Mouse (Mus musculus) T-helper 17 cell (primary cell): Measurements from ENCODE around the gene Vmn1r29.
"Not testable (repeated sequence)": the region's sequence is repeated elsewhere in the genome, so short reads cannot be mapped to it uniquely, and the experiment has no call there.

Experiments used
- in situ Hi-C, 2 experiments: fragments of 300-600 bp; cut with MboI, MseI; formaldehyde crosslinking; loops; 1 replicate in 1 of 2; 2 replicates in 1 of 2; pipeline ENCODE4 v1.15.1; 2025; ENCODE audit warnings: high pct_unique_total_duplicates in 2 of 2

Vmn1r29 gene

DNA sequence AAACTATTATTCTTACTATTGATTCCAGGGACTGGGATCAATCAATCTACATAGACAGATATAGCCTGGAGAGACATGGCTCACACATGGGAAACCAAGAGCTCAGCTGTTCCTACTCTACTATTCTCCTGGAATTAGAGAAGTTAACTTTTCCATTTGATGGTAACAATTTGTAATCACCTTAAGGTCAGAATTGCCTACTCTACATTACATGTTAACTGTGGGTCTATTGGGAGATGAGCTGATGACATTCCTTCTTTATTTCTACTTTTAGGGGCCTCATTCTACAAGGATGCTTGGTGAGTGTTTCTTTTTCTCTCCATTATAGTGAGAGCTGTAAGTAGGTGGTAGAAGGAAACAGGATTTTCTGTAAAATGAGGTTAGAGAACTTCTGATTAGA, at the start of gene Vmn1r29:
Gene Vmn1r29 (plus strand): TSS at position 301 of the 400 bp plus-strand sequence.
- in situ Hi-C loops, result no loop called here

DNA sequence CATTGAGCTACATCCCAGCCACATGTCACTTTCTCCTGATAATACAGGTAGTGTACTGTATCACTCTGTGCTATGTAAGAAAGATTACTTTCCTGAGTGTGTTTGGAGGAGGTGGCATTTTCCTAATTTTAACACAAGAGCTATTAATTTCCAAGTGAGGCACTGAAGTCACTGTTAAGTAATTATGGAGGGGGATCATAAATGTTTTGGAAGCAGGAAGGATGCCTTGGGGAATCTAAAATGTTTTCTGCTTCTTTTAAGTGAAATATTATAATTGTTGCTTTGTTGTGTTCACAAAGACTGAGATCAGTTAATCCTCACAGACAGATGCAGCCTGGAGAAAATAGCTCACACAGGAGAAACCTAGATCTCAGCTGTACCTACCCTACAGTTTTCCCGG, 39.6 kb upstream of the Vmn1r29 start, which contains the start of gene Vmn1r28:
Gene Vmn1r28 (plus strand): TSS at position 301 of the 400 bp plus-strand sequence.
- in situ Hi-C loops, result no loop called here

DNA sequence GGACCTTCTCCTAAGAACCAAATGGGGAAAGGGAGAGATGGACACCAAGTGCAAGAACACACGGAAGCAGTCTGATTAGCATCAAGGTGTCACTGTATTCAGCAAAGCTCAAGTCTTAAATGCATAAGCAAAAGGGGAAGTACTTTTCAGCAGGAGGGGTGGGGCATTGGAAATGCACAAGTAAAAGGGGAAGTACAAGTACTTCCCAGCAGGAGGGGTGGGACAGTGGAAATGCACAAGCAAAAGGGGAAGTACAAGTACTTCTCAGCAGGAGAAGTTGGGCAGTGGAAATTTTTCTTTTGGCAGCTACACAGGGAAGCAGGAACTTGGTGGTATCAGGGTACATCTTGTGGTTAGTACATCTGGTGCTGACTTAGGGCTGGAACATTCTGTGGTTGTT, 21.7 kb upstream of the Vmn1r29 start:
- in situ Hi-C loops, result not testable (repeated sequence)

DNA sequence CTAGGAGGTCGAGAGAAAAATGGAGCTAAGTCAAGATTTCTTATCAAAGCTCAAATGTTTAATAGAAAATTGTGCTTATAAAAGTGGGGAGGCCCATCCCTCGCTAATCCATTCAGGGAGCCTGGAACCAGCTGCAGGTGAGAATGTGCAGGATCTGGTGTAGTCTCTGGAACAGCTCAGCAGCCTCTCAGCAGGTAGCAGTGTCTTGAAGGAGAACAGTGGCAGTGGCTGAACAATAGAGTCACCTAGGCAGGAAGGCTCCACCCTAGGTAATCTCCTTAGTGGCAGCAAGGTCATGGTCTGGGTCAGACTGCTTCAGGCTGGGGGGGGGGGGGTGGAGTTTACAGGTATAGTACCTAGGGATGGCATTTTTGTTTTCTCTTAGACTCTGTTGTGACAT, 9.1 kb upstream of the Vmn1r29 start:
- in situ Hi-C loops, result no loop called here

DNA sequence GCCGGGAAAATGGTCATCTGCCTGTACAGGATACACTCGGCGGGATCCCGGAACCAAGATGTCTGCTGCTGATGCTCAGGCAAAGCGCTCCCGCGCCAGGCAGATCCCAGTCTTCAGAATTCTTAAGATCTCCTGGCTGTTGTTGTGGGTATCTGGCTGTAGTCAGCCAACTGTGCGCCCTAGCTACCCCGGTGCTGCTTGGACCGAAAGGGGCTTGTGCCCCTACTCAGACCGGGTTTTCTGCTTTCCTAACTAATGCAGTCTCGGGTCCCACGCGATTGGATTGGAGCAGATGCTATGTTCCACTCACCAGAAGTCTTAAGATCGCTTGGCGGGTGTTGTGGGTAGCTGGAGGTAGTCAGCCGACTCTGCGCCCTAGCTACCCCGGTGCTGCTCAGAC, 2.8 kb upstream of the Vmn1r29 start:
- in situ Hi-C loops, result not testable (repeated sequence)

DNA sequence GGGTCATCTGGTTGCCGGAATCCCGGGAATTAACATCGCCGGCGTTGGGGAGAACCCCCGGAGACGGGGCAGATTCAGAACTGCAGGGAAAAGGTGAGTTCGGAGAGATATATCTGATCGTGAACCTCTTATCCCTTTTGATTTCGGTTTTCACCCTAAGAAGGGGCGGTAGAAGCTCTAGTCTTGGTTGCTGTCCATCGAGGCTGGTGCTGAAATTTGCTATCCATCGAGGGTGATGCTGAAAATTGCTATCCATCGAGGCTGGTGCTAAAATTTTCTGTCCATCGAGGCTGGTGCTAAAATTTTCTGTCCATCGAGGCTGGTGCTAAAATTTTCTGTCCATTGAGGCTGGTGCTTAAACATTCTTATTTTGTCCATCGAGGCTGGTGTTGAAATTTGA, 29.3 kb downstream of the Vmn1r29 start:
- in situ Hi-C loops, result not testable (repeated sequence)
